Mouse (Mus musculus) forelimb bud, embryonic 11.5 days (tissue): ENCODE measurements around the gene Rcsd1.

ENCODE experiments used
- DNase-seq: peaks from one replicate; pipeline ENCODE4 v3.0.0-alpha.2; 2012; ENCODE audit warnings: low read depth, low spot score

The Rcsd1 gene

GRCm38 (mm10) chr1:165662426-165663192 lies 46.9 kb downstream of the Rcsd1 start:
- no peak for DNase-seq

GRCm38 (mm10) chr1:165661725-165662124 lies 47.8 kb downstream of the Rcsd1 start:
- no peak for DNase-seq

- no peak for DNase-seq
Measured at GRCm38 (mm10) chr1:165661191-165661590, 48.4 kb downstream of the Rcsd1 start.

- peak; percentile 75 for DNase-seq
Measured at GRCm38 (mm10) chr1:165660774-165661173, 48.8 kb downstream of the Rcsd1 start.

- DNase-seq: peak; percentile 80
Measured at GRCm38 (mm10) chr1:165658602-165659001, 51.0 kb downstream of the Rcsd1 start.

GRCm38 (mm10) chr1:165655482-165655881 lies 54.1 kb downstream of the Rcsd1 start:
- no peak for DNase-seq

- no peak for DNase-seq
Measured at GRCm38 (mm10) chr1:165655022-165655421, 54.5 kb downstream of the Rcsd1 start.

- no peak for DNase-seq
Measured at GRCm38 (mm10) chr1:165653126-165653885, 56.3 kb downstream of the Rcsd1 start.

- no peak for DNase-seq
Measured at GRCm38 (mm10) chr1:165652507-165652906, 57.0 kb downstream of the Rcsd1 start.

GRCm38 (mm10) chr1:165651158-165651557 lies 58.4 kb downstream of the Rcsd1 start:
- no peak for DNase-seq

GRCm38 (mm10) chr1:165645102-165645501 lies 64.5 kb downstream of the Rcsd1 start:
- DNase-seq: no peak

GRCm38 (mm10) chr1:165643735-165644134 lies 65.8 kb downstream of the Rcsd1 start:
- no peak for DNase-seq

GRCm38 (mm10) chr1:165642780-165643311 lies 66.7 kb downstream of the Rcsd1 start:
- DNase-seq: peak; percentile 75

GRCm38 (mm10) chr1:165641786-165642771 lies 67.5 kb downstream of the Rcsd1 start:
- DNase-seq: peak; percentile 86

- DNase-seq: peak; percentile 84
Measured at GRCm38 (mm10) chr1:165641271-165641771, 68.2 kb downstream of the Rcsd1 start.

- DNase-seq: no peak
Measured at GRCm38 (mm10) chr1:165636289-165636688, 73.3 kb downstream of the Rcsd1 start.

GRCm38 (mm10) chr1:165635055-165635897 lies 74.3 kb downstream of the Rcsd1 start:
- DNase-seq: no peak

GRCm38 (mm10) chr1:165634151-165634884 lies 75.2 kb downstream of the Rcsd1 start, which contains the start of gene Mpzl1:
Gene Mpzl1 (minus strand): TSS chr1:165634538.
- DNase-seq: peak; percentile 98

- DNase-seq: no peak
Measured at GRCm38 (mm10) chr1:165633345-165633744, 76.2 kb downstream of the Rcsd1 start.
